Mouse (Mus musculus) heart, postnatal 0 days (tissue): Measurements from ENCODE around the gene Zfp26. TPM values are rescaled to one million over a fixed set of nuclear protein-coding genes. Genes with fewer than 3 reads are reported as not detected.

Experiments
- ATAC-seq: fragments of 200-750 bp; cut with Nextera tagmentation; 2 replicates; pipeline ENCODE4 v1.8.0; 2017; ENCODE audit warnings: low read depth, moderate number of reproducible peaks, moderate library complexity; ENCODE audit not compliant: insufficient read depth
- DNase-seq: peaks from one replicate; pipeline ENCODE4 v3.0.0-alpha.2; 2016; ENCODE audit warnings: low spot score
- H3K27ac ChIP-seq: fragments of 300-500 bp; sonication (generic); 2 replicates; pipeline ENCODE4 v1.5.1; 2014; ENCODE audit warnings: low read depth, mild to moderate bottlenecking
- H3K27me3 ChIP-seq: fragments of 300-500 bp; sonication (generic); 2 replicates; pipeline ENCODE4 v1.6.1; 2014; ENCODE audit warnings: low read length, mixed read lengths; ENCODE audit not compliant: control insufficient read depth, insufficient read depth
- H3K36me3 ChIP-seq: fragments of 300-500 bp; sonication (generic); replicated peaks from 2 replicates; pipeline ENCODE4 v1.6.1; 2014; ENCODE audit warnings: low read length, mixed read lengths; ENCODE audit not compliant: control insufficient read depth, insufficient read depth
- H3K4me1 ChIP-seq: fragments of 300-500 bp; sonication (generic); 2 replicates; pipeline ENCODE4 v1.6.1; 2014; ENCODE audit warnings: antibody characterized with exemption; ENCODE audit not compliant: control insufficient read depth, insufficient read depth
- H3K4me2 ChIP-seq: fragments of 300-500 bp; sonication (generic); 2 replicates; pipeline ENCODE4 v1.6.1; 2014; ENCODE audit warnings: low read depth, mild to moderate bottlenecking, low read length, moderate library complexity
- H3K4me3 ChIP-seq: fragments of 300-500 bp; sonication (generic); 2 replicates; pipeline ENCODE4 v1.5.1; 2014; ENCODE audit warnings: low read depth, low read length
- H3K9ac ChIP-seq: fragments of 300-500 bp; sonication (generic); replicated peaks from 2 replicates; pipeline ENCODE4 v1.6.1; 2014; ENCODE audit warnings: low read depth, low read length, mixed read lengths
- H3K9me3 ChIP-seq: fragments of 300-500 bp; sonication (generic); replicated peaks from 2 replicates; pipeline ENCODE4 v1.6.1; 2016; ENCODE audit warnings: low read length; ENCODE audit not compliant: control insufficient read depth
- CTCF ChIP-seq: IDR thresholded peaks from 2 replicates; pipeline ENCODE4 v1.5.1; 2016; ENCODE audit warnings: antibody characterized with exemption, control low read depth, low read depth
- EP300 ChIP-seq: IDR thresholded peaks from 2 replicates; pipeline ENCODE4 v1.6.1; 2016; ENCODE audit warnings: antibody characterized with exemption, low read depth
- WGBS: fragments of 180-500 bp; shearing (Covaris S2); extraction: QIAGEN DNeasy Blood & Tissue Kit; methylation state at CpG from one replicate; pipeline ENCODE4 v1.1.7; 2014; 5-methylcytosine and 5-hydroxymethylcytosine counted together
- polyA plus RNA-seq: library from polyadenylated mRNA; unstranded; fragments of >200 nt; fragmentation: Nextera tagmentation; extraction: Ambion mirVana; gene quantifications from 2 replicates; pipeline ENCODE4 v1.2.1, GENCODE M21; 2015
- total RNA-seq: library from RNA; depleted of rRNA; stranded (reverse); fragments of >200 nt; gene quantifications from 2 replicates; pipeline ENCODE4 v1.2.3, GENCODE M21; 2014; ENCODE audit warnings: low replicate concordance

Zfp26 gene
- total and polyA plus RNA-seq, 2 experiments from 2014 or later, result 5.7 to 10.0 TPM

DNA sequence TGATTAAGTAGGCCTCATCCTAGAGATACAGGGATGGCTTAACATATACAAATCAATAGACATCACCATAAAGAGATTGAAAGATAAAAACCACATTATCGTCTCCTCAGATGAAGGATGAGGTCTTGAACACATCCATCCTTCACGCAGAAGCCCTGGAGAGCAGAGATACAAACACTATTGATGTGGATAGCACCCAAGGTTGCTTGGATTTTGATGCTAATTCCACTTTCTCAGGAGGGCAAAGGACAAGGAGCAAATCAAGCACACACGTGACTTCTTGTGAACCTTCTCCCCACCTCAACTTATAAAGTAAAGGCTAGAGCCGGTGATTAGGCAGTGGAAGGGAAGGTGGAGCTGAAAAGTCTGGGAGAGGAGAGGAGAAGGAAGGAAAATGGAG lies 6.3 kb downstream of the Zfp26 start:
- peaks cover 44% of the 10 kb centered on the region for H3K36me3 ChIP-seq
- TF ChIP-seq CTCF, result no peak
- no peak for TF ChIP-seq EP300
- no peak overlapping the region for H3K9ac ChIP-seq
- no peaks in the 10 kb centered on the region for H3K4me1 ChIP-seq
- no peak overlapping the region for H3K4me2 ChIP-seq
- H3K9me3 ChIP-seq, result no peaks in the 10 kb centered on the region
- DNase-seq, result no peak
- ATAC-seq, result no peak
- H3K27ac ChIP-seq, result no peak overlapping the region
- no peak overlapping the region for H3K4me3 ChIP-seq
- WGBS, result 88% methylated on average over 4 of the region's 4 CpGs
- H3K27me3 ChIP-seq, result no peaks in the 10 kb centered on the region

DNA sequence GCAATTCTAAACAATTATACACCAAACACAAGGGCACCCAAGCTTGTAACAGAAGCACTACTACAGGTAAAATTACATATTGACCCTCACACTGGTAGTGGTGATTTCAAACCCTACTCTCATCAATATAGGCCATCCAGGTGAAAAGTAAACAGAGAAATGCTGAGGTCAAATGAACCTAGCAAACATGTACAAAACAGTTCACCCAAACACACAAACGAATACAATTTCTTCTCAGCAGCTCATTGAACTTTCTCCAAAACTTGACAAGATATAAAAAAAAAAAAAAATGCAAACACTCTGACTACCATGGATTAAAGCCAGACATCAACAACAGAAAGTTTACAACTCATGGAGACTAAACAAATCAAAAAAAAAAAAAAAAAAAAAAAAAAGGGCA lies 8.5 kb downstream of the Zfp26 start:
- H3K9ac ChIP-seq, result no peak overlapping the region
- no peaks in the 10 kb centered on the region for H3K27me3 ChIP-seq
- no peaks in the 10 kb centered on the region for H3K9me3 ChIP-seq
- H3K27ac ChIP-seq, result no peak overlapping the region
- DNase-seq (no peak), ATAC-seq (no peak)
- TF ChIP-seq CTCF (no peak), EP300 (no peak)
- no peak overlapping the region for H3K4me3 ChIP-seq
- no peak overlapping the region for H3K4me2 ChIP-seq
- H3K36me3 ChIP-seq, result peaks cover 35% of the 10 kb centered on the region
- WGBS, result 97% methylated on average over 1 of the region's 1 CpGs
- no peaks in the 10 kb centered on the region for H3K4me1 ChIP-seq

DNA sequence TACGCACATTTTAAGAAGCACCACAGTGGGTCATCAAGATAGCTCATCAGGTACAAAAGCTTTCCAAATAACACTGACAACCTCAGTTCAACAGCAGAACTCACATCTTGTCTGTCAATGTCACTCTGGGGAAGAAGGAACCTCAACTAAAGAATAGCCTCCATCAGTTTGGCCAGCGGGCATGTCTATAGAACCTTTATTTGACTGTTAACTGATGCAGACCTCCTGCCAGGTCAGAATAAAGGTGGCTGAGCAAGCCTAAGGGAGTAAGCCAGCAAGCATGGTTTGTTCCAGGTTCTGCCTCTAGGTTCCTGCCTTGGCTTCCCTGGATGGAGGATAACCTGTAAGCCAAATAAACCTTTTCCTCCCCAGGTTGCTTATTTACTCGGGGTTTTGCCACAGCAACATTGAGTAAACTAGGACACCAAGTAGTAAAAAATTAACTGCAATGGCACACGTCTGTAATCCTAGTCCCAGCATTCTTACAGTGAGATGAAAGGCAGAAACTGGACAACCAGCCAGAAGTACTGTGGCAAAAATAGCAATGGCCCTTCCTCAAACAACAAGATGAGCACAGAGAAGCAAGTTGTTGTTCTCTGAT lies 16.7 kb downstream of the Zfp26 start:
- 92% methylated on average over 4 of the region's 4 CpGs for WGBS
- no peak overlapping the region for H3K4me2 ChIP-seq
- no peaks in the 10 kb centered on the region for H3K4me1 ChIP-seq
- TF ChIP-seq CTCF (no peak), EP300 (no peak)
- H3K36me3 ChIP-seq, result peaks cover 80% of the 10 kb centered on the region
- DNase-seq (no peak), ATAC-seq (no peak)
- H3K27me3 ChIP-seq, result no peaks in the 10 kb centered on the region
- 0 out of 2 replicates have a peak, but pooled peaks cover 10% of the 10 kb centered on the region for H3K9me3 ChIP-seq
- H3K4me3 ChIP-seq, result no peak overlapping the region
- H3K9ac ChIP-seq, result no peak overlapping the region
- H3K27ac ChIP-seq, result no peak overlapping the region

DNA sequence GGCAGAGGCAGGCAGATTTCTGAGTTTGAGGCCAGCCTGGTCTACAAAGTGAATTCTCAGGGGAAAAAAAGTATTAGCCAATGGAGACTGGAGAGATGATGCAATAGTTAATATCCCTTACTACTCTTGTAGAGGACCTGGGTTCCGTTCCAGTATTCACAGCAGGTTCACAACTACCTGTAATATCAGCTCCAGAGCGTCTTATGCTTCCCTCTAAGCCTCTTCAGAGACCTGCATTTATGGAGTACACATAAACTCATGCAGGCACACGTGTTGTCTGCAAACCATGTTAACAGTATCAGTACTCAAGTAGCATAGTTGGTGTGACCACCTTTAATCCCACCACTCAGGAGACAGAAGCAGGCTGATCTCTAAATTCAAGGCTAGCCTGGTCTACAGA lies 30.0 kb downstream of the Zfp26 start:
- no peak for ATAC-seq
- Histone ChIP-seq H3K4me2 (no peak overlapping the region), H3K27me3 (no peaks in the 10 kb centered on the region), H3K4me3 (no peak overlapping the region), H3K36me3 (no peaks in the 10 kb centered on the region), H3K9ac (no peak overlapping the region), H3K9me3 (no peaks in the 10 kb centered on the region), H3K4me1 (no peaks in the 10 kb centered on the region), H3K27ac (no peak overlapping the region)
- DNase-seq, result no peak
- TF ChIP-seq EP300 (no peak), CTCF (no peak)
- 86% methylated on average over 3 of the region's 3 CpGs for WGBS

DNA sequence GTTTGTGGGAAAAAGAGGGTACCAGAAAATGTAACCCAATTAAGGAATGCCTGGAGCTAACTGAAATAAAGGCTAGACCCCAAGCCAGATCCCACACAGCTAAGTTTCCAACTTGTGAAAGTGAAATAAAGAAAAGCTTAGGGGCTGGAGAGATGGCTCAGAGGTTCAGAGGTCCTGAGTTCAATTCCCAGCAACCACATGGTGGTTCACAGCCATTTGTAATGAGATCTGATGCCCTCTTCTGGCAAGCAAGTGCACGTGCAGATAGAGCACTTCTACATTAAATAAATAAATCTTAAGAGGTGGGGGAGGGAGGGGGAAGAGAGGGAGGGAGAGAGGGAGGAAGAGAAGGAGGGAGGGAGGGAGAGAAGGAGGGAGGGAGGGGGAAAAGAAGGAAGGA lies 48.5 kb downstream of the Zfp26 start:
- Histone ChIP-seq H3K4me2 (no peak overlapping the region), H3K9ac (no peak overlapping the region), H3K27ac (no peak overlapping the region), H3K27me3 (no peaks in the 10 kb centered on the region), H3K36me3 (no peaks in the 10 kb centered on the region), H3K9me3 (no peaks in the 10 kb centered on the region), H3K4me1 (no peaks in the 10 kb centered on the region), H3K4me3 (no peak overlapping the region)
- TF ChIP-seq CTCF (no peak), EP300 (no peak)
- WGBS, result 6% methylated on average over 1 of the region's 1 CpGs
- ATAC-seq (no peak), DNase-seq (no peak)

DNA sequence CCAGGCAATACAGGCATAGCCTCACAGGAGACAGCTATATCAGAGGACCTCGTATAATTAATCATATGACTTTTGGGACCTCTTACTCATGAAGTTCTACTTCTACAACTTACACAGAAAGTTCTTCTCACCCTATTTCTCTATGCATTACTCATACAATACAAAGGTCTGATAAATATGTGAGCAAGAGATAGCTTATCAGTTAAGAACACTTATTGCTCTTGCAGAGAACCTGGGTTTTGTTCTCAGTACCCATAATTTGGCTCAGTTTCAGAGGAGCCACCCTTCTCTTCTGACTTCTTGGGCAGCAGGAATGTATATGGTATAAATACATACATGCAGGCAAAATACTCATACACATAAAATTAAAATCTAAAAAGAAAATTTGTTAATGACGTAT lies 50.6 kb downstream of the Zfp26 start:
- no peak overlapping the region for H3K27ac ChIP-seq
- 65% methylated on average over 2 of the region's 2 CpGs for WGBS
- ATAC-seq (no peak), DNase-seq (no peak)
- H3K9me3 ChIP-seq, result no peaks in the 10 kb centered on the region
- TF ChIP-seq EP300 (no peak), CTCF (no peak)
- no peak overlapping the region for H3K9ac ChIP-seq
- no peak overlapping the region for H3K4me2 ChIP-seq
- no peaks in the 10 kb centered on the region for H3K4me1 ChIP-seq
- no peaks in the 10 kb centered on the region for H3K27me3 ChIP-seq
- no peaks in the 10 kb centered on the region for H3K36me3 ChIP-seq
- no peak overlapping the region for H3K4me3 ChIP-seq
